Mouse (Mus musculus): ENCODE results near the gene Mtor.

DNA sequence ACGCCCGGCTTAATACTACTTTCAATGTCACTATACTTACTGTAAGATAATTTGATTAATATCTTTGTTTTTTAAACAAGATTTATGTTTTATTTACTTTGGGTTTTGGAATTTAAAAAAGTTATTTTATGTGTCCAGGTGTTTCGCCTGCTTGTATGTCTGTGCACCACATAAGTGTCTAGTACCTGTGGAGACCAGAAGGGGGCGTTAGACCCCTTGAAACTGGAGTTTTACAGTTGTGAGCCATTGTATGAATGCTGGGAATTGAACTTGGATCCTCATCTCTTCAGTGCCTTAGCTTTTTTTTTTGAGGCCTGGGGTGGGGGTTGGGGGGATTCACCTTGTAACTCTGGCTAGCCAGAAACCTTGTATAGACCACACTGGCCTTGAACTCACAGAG, 13.4 kb downstream of the Mtor start:
- no peak for TF ChIP-seq CTCF (IDR thresholded peaks at IDR 0.05; ENCODE audit: insufficient read depth, low read depth, low read length)
- no peak for TF ChIP-seq POLR2A (IDR thresholded peaks at IDR 0.05; ENCODE audit: insufficient read depth, low read depth, low read length)

All from olfactory bulb, adult 2 months (tissue).